Mouse (Mus musculus) small intestine, adult 2 months (tissue): ENCODE data around the gene Rapgefl1.

Experiments used
- CTCF ChIP-seq: fragments of 200-500 bp; IDR thresholded peaks from 2 replicates; pipeline ENCODE4 v1.5.1; 2012; ENCODE audit warnings: low read depth, mild to moderate bottlenecking, control low read depth, inconsistent platforms, low read length, moderate library complexity, mixed read lengths; ENCODE audit not compliant: insufficient replicate concordance, insufficient read length; ENCODE audit errors: extremely low read depth
- POLR2A ChIP-seq: fragments of 200-500 bp; IDR thresholded peaks from 2 replicates; pipeline ENCODE4 v1.6.1; 2012; ENCODE audit warnings: low read depth, mild to moderate bottlenecking, control low read depth, inconsistent platforms, low read length, moderate library complexity

- TF ChIP-seq CTCF, result peak; percentile 32; the same call in 1 of the 2 replicates
- TF ChIP-seq POLR2A, result no peak
Observed at GRCm38 (mm10) chr11:98794469-98795014, 42.0 kb upstream of the Rapgefl1 start.
